Mouse (Mus musculus) small intestine, adult 2 months (tissue): ENCODE results near the gene Naa35. TPM values are rescaled to one million over a fixed set of nuclear protein-coding genes. Genes with fewer than 3 reads are reported as not detected.

Experiments
- H3K27ac ChIP-seq: fragments of 200-500 bp; 2 replicates; pipeline ENCODE4 v1.5.1; 2012; ENCODE audit warnings: low read depth, low read length, control low read depth, inconsistent platforms; ENCODE audit not compliant: insufficient read depth
- H3K27me3 ChIP-seq: fragments of 200-500 bp; 2 replicates; pipeline ENCODE4 v1.6.1; 2012; ENCODE audit warnings: mild to moderate bottlenecking, moderate library complexity, low read length, inconsistent platforms; ENCODE audit not compliant: control insufficient read depth, insufficient read depth
- H3K36me3 ChIP-seq: fragments of 200-500 bp; 2 replicates; pipeline ENCODE4 v1.6.1; 2012; ENCODE audit warnings: mild to moderate bottlenecking, low read length, control low read depth, inconsistent platforms; ENCODE audit not compliant: control insufficient read depth, insufficient read depth
- H3K4me1 ChIP-seq: fragments of 200-500 bp; 2 replicates; pipeline ENCODE4 v1.6.1; 2012; ENCODE audit warnings: low read length, inconsistent platforms, mixed read lengths; ENCODE audit not compliant: control insufficient read depth, insufficient read depth, insufficient read length
- H3K4me3 ChIP-seq: fragments of 200-500 bp; 2 replicates; pipeline ENCODE4 v1.5.1; 2012; ENCODE audit warnings: low read depth, mild to moderate bottlenecking, control low read depth, inconsistent platforms, low read length, moderate library complexity
- CTCF ChIP-seq: fragments of 200-500 bp; IDR thresholded peaks from 2 replicates; pipeline ENCODE4 v1.5.1; 2012; ENCODE audit warnings: low read depth, mild to moderate bottlenecking, control low read depth, inconsistent platforms, low read length, moderate library complexity, mixed read lengths; ENCODE audit not compliant: insufficient replicate concordance, insufficient read length; ENCODE audit errors: extremely low read depth
- POLR2A ChIP-seq: fragments of 200-500 bp; IDR thresholded peaks from 2 replicates; pipeline ENCODE4 v1.6.1; 2012; ENCODE audit warnings: low read depth, mild to moderate bottlenecking, control low read depth, inconsistent platforms, low read length, moderate library complexity
- WGBS: fragments of 180-500 bp; shearing (Covaris S2); methylation state at CpG from one replicate; pipeline ENCODE4 v1.1.7; 2018; 5-methylcytosine and 5-hydroxymethylcytosine counted together
- polyA plus RNA-seq: library from polyadenylated mRNA; depleted of rRNA; stranded (reverse); fragments of >200 nt; gene quantifications from 2 replicates; pipeline ENCODE4 v1.2.3, GENCODE M21; 2012

Gene Naa35
- polyA plus RNA-seq, 1 experiment: 31.3 TPM

GRCm38 (mm10) chr13:59557185-59557985 lies 27.7 kb upstream of the Naa35 start:
- Histone ChIP-seq H3K27ac (peak overlapping the region; percentile 6; the same call in 1 of the 2 replicates), H3K27me3 (peaks cover 6% of the 10 kb centered on the region)
- WGBS: 1% methylated on average over 49 of the region's 73 CpGs

DNA sequence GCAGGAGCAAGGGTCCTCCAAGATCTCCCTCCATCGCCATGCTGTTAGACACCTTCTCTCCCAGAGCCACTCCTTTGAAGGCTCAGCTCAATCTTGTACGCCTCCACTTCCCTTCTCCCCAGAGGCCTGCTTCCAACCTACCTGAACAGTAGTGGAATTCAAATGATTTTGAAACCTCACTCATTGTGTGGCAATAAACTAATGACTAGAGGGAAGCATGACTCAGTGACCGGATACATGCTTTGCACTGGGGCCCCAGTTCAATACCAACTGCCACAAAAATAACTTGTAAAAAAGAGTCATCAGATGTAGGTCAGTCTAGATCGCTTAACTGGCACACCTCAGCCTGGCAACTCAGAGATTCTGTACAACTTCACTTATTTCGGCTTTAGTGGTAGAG lies 26.3 kb upstream of the Naa35 start:
- H3K27me3 ChIP-seq: peaks cover 10% of the 10 kb centered on the region
- H3K4me3 ChIP-seq: no peak overlapping the region
- H3K36me3 ChIP-seq: no peaks in the 10 kb centered on the region
- no peak overlapping the region for H3K27ac ChIP-seq
- WGBS: 75% methylated on average over 5 of the region's 5 CpGs
- peaks cover 11% of the 10 kb centered on the region for H3K4me1 ChIP-seq
- no peak for TF ChIP-seq POLR2A

More at GRCm38 (mm10) chr13:59557185-59557985, 27.7 kb upstream of the Naa35 start:
- TF ChIP-seq POLR2A: no peak; the same call in 1 of the 2 replicates
- TF ChIP-seq CTCF: no peak
- Histone ChIP-seq H3K4me1 (peaks cover 11% of the 10 kb centered on the region), H3K36me3 (no peaks in the 10 kb centered on the region), H3K4me3 (peak overlapping the region; percentile 75)

DNA sequence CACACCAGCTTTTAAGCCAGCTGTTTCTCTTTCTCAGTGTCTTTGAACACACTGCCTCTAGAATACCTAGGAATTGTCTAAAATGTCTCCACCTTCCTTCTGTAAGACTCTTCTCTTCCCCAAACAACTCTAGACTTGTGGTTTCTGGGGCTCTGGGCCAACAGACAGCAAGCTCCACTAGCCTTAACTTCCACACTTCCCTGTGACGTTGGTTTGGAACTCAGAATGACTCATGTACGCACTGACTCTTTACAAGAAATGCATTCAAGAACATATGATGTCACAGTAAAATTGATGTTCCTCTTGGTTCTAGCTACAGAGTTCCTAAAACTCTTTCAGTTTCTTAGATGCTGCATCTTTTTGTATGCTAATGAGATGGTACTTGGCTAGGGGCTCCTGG lies 22.6 kb upstream of the Naa35 start:
- H3K4me3 ChIP-seq: no peak overlapping the region
- 71% methylated on average over 2 of the region's 2 CpGs for WGBS
- TF ChIP-seq POLR2A (no peak), CTCF (no peak)
- no peaks in the 10 kb centered on the region for H3K36me3 ChIP-seq
- no peak overlapping the region for H3K27ac ChIP-seq
- peaks cover 3% of the 10 kb centered on the region; the same call in 1 of the 2 replicates for H3K27me3 ChIP-seq
- peaks cover 7% of the 10 kb centered on the region; the same call in 1 of the 2 replicates for H3K4me1 ChIP-seq

- Histone ChIP-seq H3K36me3 (no peaks in the 10 kb centered on the region), H3K4me3 (no peak overlapping the region), H3K4me1 (peaks cover 5% of the 10 kb centered on the region; the same call in 1 of the 2 replicates), H3K27ac (no peak overlapping the region), H3K27me3 (peaks cover 3% of the 10 kb centered on the region; the same call in 1 of the 2 replicates)
- 81% methylated on average over 4 of the region's 4 CpGs for WGBS
- TF ChIP-seq CTCF (no peak), POLR2A (no peak)
These were observed 20.6 kb upstream of the Naa35 start for GRCm38 (mm10) chr13:59564505-59564904.

- H3K27ac ChIP-seq: no peak overlapping the region
- H3K4me3 ChIP-seq: no peak overlapping the region
- H3K4me1 ChIP-seq: peaks cover 5% of the 10 kb centered on the region; the same call in 1 of the 2 replicates
- TF ChIP-seq CTCF: no peak
- no peaks in the 10 kb centered on the region for H3K36me3 ChIP-seq
- 82% methylated on average over 10 of the region's 10 CpGs for WGBS
- peaks cover 3% of the 10 kb centered on the region; the same call in 1 of the 2 replicates for H3K27me3 ChIP-seq
These were observed 20.1 kb upstream of the Naa35 start for GRCm38 (mm10) chr13:59564923-59565322.

GRCm38 (mm10) chr13:59565945-59566520 lies 19.0 kb upstream of the Naa35 start:
- Histone ChIP-seq H3K27me3 (peaks cover 3% of the 10 kb centered on the region; the same call in 1 of the 2 replicates), H3K4me3 (no peak overlapping the region), H3K36me3 (no peaks in the 10 kb centered on the region), H3K27ac (no peak overlapping the region), H3K4me1 (peaks cover 5% of the 10 kb centered on the region; the same call in 1 of the 2 replicates)
- TF ChIP-seq CTCF (no peak), POLR2A (no peak)
- WGBS: 53% methylated on average over 9 of the region's 9 CpGs

GRCm38 (mm10) chr13:59571107-59571506 lies 14.0 kb upstream of the Naa35 start:
- no peak overlapping the region for H3K4me3 ChIP-seq
- H3K4me1 ChIP-seq: no peaks in the 10 kb centered on the region
- H3K27me3 ChIP-seq: no peaks in the 10 kb centered on the region
- H3K27ac ChIP-seq: no peak overlapping the region
- TF ChIP-seq CTCF: no peak
- no peak for TF ChIP-seq POLR2A
- H3K36me3 ChIP-seq: no peaks in the 10 kb centered on the region
- 91% methylated on average over 6 of the region's 6 CpGs for WGBS
